Mouse (Mus musculus) spleen, embryonic (tissue): ENCODE results near the gene Cela3b.
"Not testable (repeated sequence)": the region's sequence is repeated elsewhere in the genome, so short reads cannot be mapped to it uniquely, and the experiment has no call there.

Source experiments
- CTCF ChIA-PET: fragments of 350-600 bp; sonication (Branson Sonifier 250); formaldehyde crosslinking; loops from one replicate; lab custom pipeline; 2022; lab: Charles Lee

Cela3b gene

GRCm38 (mm10) chr4:137417712-137418564 lies 12.4 kb downstream of the Cela3b start:
- CTCF ChIA-PET, result no interaction called here

GRCm38 (mm10) chr4:137414936-137415335 lies 15.4 kb downstream of the Cela3b start:
- CTCF ChIA-PET, result no interaction called here

GRCm38 (mm10) chr4:137412185-137412709 lies 18.1 kb downstream of the Cela3b start:
- CTCF ChIA-PET, result not testable (repeated sequence)

- CTCF ChIA-PET, result no interaction called here
These were observed 20.6 kb downstream of the Cela3b start, which contains the start of gene Cela3a for GRCm38 (mm10) chr4:137409691-137410090. Gene Cela3a, minus strand, starts transcription at chr4:137409791.

- CTCF ChIA-PET, result no interaction called here
These were observed 24.8 kb downstream of the Cela3b start for GRCm38 (mm10) chr4:137405571-137405970.

- CTCF ChIA-PET, result interaction anchor here (0.6 kb wide), 1 partner anchor 69 kb away, joined by 3 read pairs; no protein-coding TSS in a partner anchor
These were observed 33.5 kb downstream of the Cela3b start for GRCm38 (mm10) chr4:137396641-137397525.

GRCm38 (mm10) chr4:137393378-137394135 lies 36.8 kb downstream of the Cela3b start:
- CTCF ChIA-PET, result no interaction called here

- CTCF ChIA-PET, result no interaction called here
These were observed 37.5 kb downstream of the Cela3b start for GRCm38 (mm10) chr4:137392874-137393273.

- CTCF ChIA-PET, result no interaction called here
These were observed 39.1 kb downstream of the Cela3b start for GRCm38 (mm10) chr4:137391287-137391686.

GRCm38 (mm10) chr4:137390196-137390595 lies 40.1 kb downstream of the Cela3b start:
- CTCF ChIA-PET, result no interaction called here

GRCm38 (mm10) chr4:137388983-137389382 lies 41.4 kb downstream of the Cela3b start:
- CTCF ChIA-PET, result no interaction called here

GRCm38 (mm10) chr4:137388059-137388794 lies 42.1 kb downstream of the Cela3b start:
- CTCF ChIA-PET, result interaction anchor here (1.3 kb wide), 1 partner anchor 21 kb away, joined by 4 read pairs; no protein-coding TSS in a partner anchor

GRCm38 (mm10) chr4:137387482-137388058 lies 42.8 kb downstream of the Cela3b start:
- CTCF ChIA-PET, result interaction anchor here (1.3 kb wide), 1 partner anchor 20 kb away, joined by 4 read pairs; no protein-coding TSS in a partner anchor

- CTCF ChIA-PET, result interaction anchor here (0.7 kb wide), 1 partner anchor 798 kb away, joined by 3 read pairs; no protein-coding TSS in a partner anchor
These were observed 49.4 kb downstream of the Cela3b start for GRCm38 (mm10) chr4:137380702-137381605.

- CTCF ChIA-PET, result interaction anchor here (0.8 kb wide), 1 partner anchor 64 kb away, joined by 3 read pairs; no protein-coding TSS in a partner anchor
These were observed 50.6 kb downstream of the Cela3b start for GRCm38 (mm10) chr4:137379713-137380255.

- CTCF ChIA-PET, result interaction anchor here (0.8 kb wide), 1 partner anchor 63 kb away, joined by 3 read pairs; no protein-coding TSS in a partner anchor
These were observed 51.3 kb downstream of the Cela3b start for GRCm38 (mm10) chr4:137379085-137379484.

- CTCF ChIA-PET, result interaction anchor here (0.6 kb wide), 1 partner anchor 1170 kb away, joined by 3 read pairs; no protein-coding TSS in a partner anchor
These were observed 52.6 kb downstream of the Cela3b start for GRCm38 (mm10) chr4:137377526-137378304.
